In genomic region chrX:169302271-169303045, GRCm38 (mm10) we compare ENCODE assay signal across 9 mouse cellular contexts. TPM values are rescaled to one million over a fixed set of nuclear protein-coding genes. Genes with fewer than 3 reads are reported as not detected.
DNase-seq lines count a peak whose midpoint lies in the region; ATAC-seq and TF ChIP-seq lines count a peak whose summit lies in the region.
"Had no signal": no experiment of that assay in that cellular context is flagged by ENCODE, and none has a peak within 500 bp of the region (broad histone marks: within the 10 kb centered on the region; RNA-seq: fewer than 3 reads in every experiment).

No protein-coding gene starts in this region.

- no peaks in the 10 kb centered on the region for H3K27me3 ChIP-seq in kidney, embryonic 16.5 days (ENCODE audit: insufficient read depth, low read length)
- no peaks in the 10 kb centered on the region for H3K27me3 ChIP-seq in forebrain, embryonic 15.5 days
- H3K27me3 ChIP-seq: neural tube, embryonic 12.5 days had no signal

- no peak overlapping the region for H3K4me2 ChIP-seq in kidney, embryonic 16.5 days (replicated peaks; ENCODE audit: low read depth, low read length)
- no peak overlapping the region for H3K4me2 ChIP-seq in forebrain, embryonic 15.5 days (replicated peaks)
- H3K4me2 ChIP-seq: neural tube, embryonic 12.5 days had no signal

- no peak overlapping the region for H3K9ac ChIP-seq in kidney, embryonic 16.5 days (replicated peaks; ENCODE audit: low read length)
- H3K9ac ChIP-seq in forebrain, embryonic 15.5 days (replicated peaks): no peak overlapping the region
- H3K9ac ChIP-seq: neural tube, embryonic 12.5 days had no signal

- H3K27ac ChIP-seq in kidney, embryonic 16.5 days (ENCODE audit: low read length): no peak overlapping the region
- no peak overlapping the region for H3K27ac ChIP-seq in left cerebral cortex, adult 2 months
- H3K27ac ChIP-seq in forebrain, embryonic 15.5 days (replicated peaks): no peak overlapping the region
- H3K27ac ChIP-seq: neural tube, embryonic 12.5 days had no signal

- peak; percentile 4 for DNase-seq in ovary, postnatal 14 days (ENCODE audit: low spot score)
- DNase-seq in ovary, adult 18-20 months (ENCODE audit: low spot score): no peak
- DNase-seq in gastrocnemius, postnatal 14 days: peak; percentile 42
- DNase-seq in left cerebral cortex, adult 2 months (ENCODE audit: extremely low spot score in 1 of 2, low spot score in 2 of 2): no peak

- H3K4me3 ChIP-seq in kidney, embryonic 16.5 days (ENCODE audit: low read length): no peak overlapping the region
- H3K4me3 ChIP-seq in left cerebral cortex, adult 2 months: no peak overlapping the region
- H3K4me3 ChIP-seq in forebrain, embryonic 15.5 days: no peak overlapping the region
- H3K4me3 ChIP-seq: neural tube, embryonic 12.5 days had no signal

- ATAC-seq in kidney, embryonic 16.5 days (ENCODE audit: low FRiP score, low TSS enrichment): 0 out of 2 replicates have a peak, but pooled peaks have one; percentile 42
- no peak for ATAC-seq in megakaryocyte progenitor cell, adult 5-6 weeks (replicated peaks; ENCODE audit: poor library complexity)
- ATAC-seq in forebrain, embryonic 15.5 days (replicated peaks): no peak

- no peaks in the 10 kb centered on the region for H3K9me3 ChIP-seq in kidney, embryonic 16.5 days (ENCODE audit: low read length)
- no peaks in the 10 kb centered on the region for H3K9me3 ChIP-seq in forebrain, embryonic 15.5 days
- H3K9me3 ChIP-seq: G1E; neural tube, embryonic 12.5 days had no signal

- 63% methylated on average over 26 of the region's 26 CpGs for WGBS in kidney, embryonic 16.5 days
- 72% methylated on average over 26 of the region's 26 CpGs for WGBS in forebrain, embryonic 15.5 days

- no peak for TF ChIP-seq CTCF in left cerebral cortex, adult 2 months (IDR thresholded peaks at IDR 0.05)

- no peaks in the 10 kb centered on the region for H3K4me1 ChIP-seq in kidney, embryonic 16.5 days (ENCODE audit: insufficient read depth, low read length)
- H3K4me1 ChIP-seq in forebrain, embryonic 15.5 days: no peaks in the 10 kb centered on the region
- H3K4me1 ChIP-seq: neural tube, embryonic 12.5 days had no signal

- H3K36me3 ChIP-seq in kidney, embryonic 16.5 days (ENCODE audit: insufficient read depth, low read length): no peaks in the 10 kb centered on the region
- no peaks in the 10 kb centered on the region for H3K36me3 ChIP-seq in forebrain, embryonic 15.5 days
- H3K36me3 ChIP-seq: neural tube, embryonic 12.5 days had no signal

- intact Hi-C loops in gastrocnemius, postnatal 14 days (cut with DNase I; ENCODE audit: low total_unique reads): loop anchor here (10.0 kb wide), 1 partner anchor 368 kb away; no protein-coding TSS in a partner anchor
- intact Hi-C loops in left cerebral cortex, adult 2 months (cut with DNase I): no loop called here

RNA-seq across cellular contexts. Expression of gene Hccs, which starts 17.7 kb away (rescaled TPM):
- total RNA-seq in gastrocnemius, postnatal 14 days (2021): 10 to 100 TPM; 23.3 to 25.8 TPM
- 29.0 and 31.6 TPM in 2 replicates for polyA plus RNA-seq in kidney, embryonic 16.5 days (2015; fragmentation: Nextera tagmentation; extraction: Ambion mirVana)
- 36.3 and 41.6 TPM in 2 replicates for total RNA-seq in megakaryocyte progenitor cell, adult 5-6 weeks (2015)
- 36.1 and 37.6 TPM in 2 replicates for total RNA-seq in megakaryocyte progenitor cell, adult 5-6 weeks (2017)
- 10 to 100 TPM; 24.0 to 24.4 TPM for total RNA-seq in left cerebral cortex, adult 2 months (2021)
- polyA plus RNA-seq in forebrain, embryonic 15.5 days (2015; fragmentation: Nextera tagmentation; extraction: Ambion mirVana): 39.9 and 41.7 TPM in 2 replicates

Comparison
In these comparisons a context has a peak if more than half of its experiments do, and no peak if none do; other contexts are left out.
1. DNase-seq: peak in ovary, postnatal 14 days (single experiment) and gastrocnemius, postnatal 14 days (single experiment); none in ovary, adult 18-20 months (single experiment) and left cerebral cortex, adult 2 months (0 of 2).